Mouse (Mus musculus) adrenal gland, postnatal 25 days (tissue): ENCODE data around the gene Slc44a1. TPM values are rescaled to one million over a fixed set of nuclear protein-coding genes. Genes with fewer than 3 reads are reported as not detected.

Source experiments
- DNase-seq: peaks from one replicate; pipeline ENCODE4 v3.0.0; 2021; ENCODE audit warnings: mixed read lengths
- total RNA-seq: library from RNA; stranded (reverse); gene quantifications from 2 replicates; pipeline ENCODE4 v1.2.3, GENCODE M21; 2021

The Slc44a1 gene
- total RNA-seq, 1 experiment from 2014 or later, result 113 TPM

- no peak for DNase-seq
Observed at GRCm38 (mm10) chr4:53465887-53466286, 25.7 kb downstream of the Slc44a1 start.

GRCm38 (mm10) chr4:53469007-53469406 is 28.8 kb downstream of the Slc44a1 start:
- no peak for DNase-seq

- no peak for DNase-seq
Observed at GRCm38 (mm10) chr4:53474109-53474508, 33.9 kb downstream of the Slc44a1 start.

- no peak for DNase-seq
Observed at GRCm38 (mm10) chr4:53475230-53475952, 35.2 kb downstream of the Slc44a1 start.

- DNase-seq, result no peak
Observed at GRCm38 (mm10) chr4:53478644-53479043, 38.4 kb downstream of the Slc44a1 start.

GRCm38 (mm10) chr4:53487216-53488188 is 47.3 kb downstream of the Slc44a1 start:
- no peak for DNase-seq

GRCm38 (mm10) chr4:53488803-53489202 is 48.6 kb downstream of the Slc44a1 start:
- no peak for DNase-seq

GRCm38 (mm10) chr4:53490371-53490770 is 50.2 kb downstream of the Slc44a1 start:
- no peak for DNase-seq

- no peak for DNase-seq
Observed at GRCm38 (mm10) chr4:53491269-53491668, 51.1 kb downstream of the Slc44a1 start.

GRCm38 (mm10) chr4:53495646-53496045 is 55.4 kb downstream of the Slc44a1 start:
- no peak for DNase-seq

GRCm38 (mm10) chr4:53502764-53503163 is 62.6 kb downstream of the Slc44a1 start:
- no peak for DNase-seq

GRCm38 (mm10) chr4:53512131-53512916 is 72.1 kb downstream of the Slc44a1 start:
- no peak for DNase-seq

- DNase-seq, result no peak
Observed at GRCm38 (mm10) chr4:53513276-53514081, 73.3 kb downstream of the Slc44a1 start.

- DNase-seq, result no peak
Observed at GRCm38 (mm10) chr4:53516011-53516532, 75.9 kb downstream of the Slc44a1 start.

GRCm38 (mm10) chr4:53519429-53519828 is 79.2 kb downstream of the Slc44a1 start:
- no peak for DNase-seq

GRCm38 (mm10) chr4:53521028-53521427 is 80.8 kb downstream of the Slc44a1 start:
- no peak for DNase-seq

GRCm38 (mm10) chr4:53522655-53523054 is 82.4 kb downstream of the Slc44a1 start:
- DNase-seq, result no peak

GRCm38 (mm10) chr4:53525503-53525902 is 85.3 kb downstream of the Slc44a1 start:
- no peak for DNase-seq

GRCm38 (mm10) chr4:53525994-53526393 is 85.8 kb downstream of the Slc44a1 start:
- no peak for DNase-seq

- DNase-seq, result no peak
Observed at GRCm38 (mm10) chr4:53526446-53526845, 86.2 kb downstream of the Slc44a1 start.

GRCm38 (mm10) chr4:53535795-53536194 is 95.6 kb downstream of the Slc44a1 start:
- DNase-seq, result no peak
